Mouse (Mus musculus) limb, embryonic 15.5 days (tissue): ENCODE data around the gene Trem2. TPM values are rescaled to one million over a fixed set of nuclear protein-coding genes. Genes with fewer than 3 reads are reported as not detected.
"Not testable (repeated sequence)": the region's sequence is repeated elsewhere in the genome, so short reads cannot be mapped to it uniquely, and the experiment has no call there.

Experiments
- ATAC-seq: fragments of 200-750 bp; cut with Nextera tagmentation; 2 replicates; pipeline ENCODE4 v1.8.0; 2017; ENCODE audit warnings: low read depth, moderate TSS enrichment; ENCODE audit not compliant: insufficient number of reproducible peaks, low FRiP score, low TSS enrichment
- H3K27ac ChIP-seq: fragments of 300-500 bp; sonication (generic); 2 replicates; pipeline ENCODE4 v1.5.1; 2015; ENCODE audit warnings: moderate library complexity, mild to moderate bottlenecking, inconsistent platforms
- H3K27me3 ChIP-seq: fragments of 300-500 bp; sonication (generic); 2 replicates; pipeline ENCODE4 v1.6.1; 2015; ENCODE audit warnings: inconsistent platforms
- H3K36me3 ChIP-seq: fragments of 300-500 bp; sonication (generic); 2 replicates; pipeline ENCODE4 v1.6.1; 2015; ENCODE audit warnings: inconsistent platforms
- H3K4me1 ChIP-seq: fragments of 300-500 bp; sonication (generic); 2 replicates; pipeline ENCODE4 v1.6.1; 2015; ENCODE audit warnings: inconsistent platforms
- H3K4me2 ChIP-seq: fragments of 300-500 bp; sonication (generic); 2 replicates; pipeline ENCODE4 v1.6.1; 2015; ENCODE audit warnings: mild to moderate bottlenecking, inconsistent platforms
- H3K4me3 ChIP-seq: fragments of 300-500 bp; sonication (generic); 2 replicates; pipeline ENCODE4 v1.5.1; 2015; ENCODE audit warnings: mild to moderate bottlenecking, inconsistent platforms
- H3K9ac ChIP-seq: fragments of 300-500 bp; sonication (generic); 2 replicates; pipeline ENCODE4 v1.6.1; 2015; ENCODE audit warnings: inconsistent platforms
- H3K9me3 ChIP-seq: fragments of 300-500 bp; sonication (generic); 2 replicates; pipeline ENCODE4 v1.6.1; 2016; ENCODE audit warnings: inconsistent platforms
- WGBS: fragments of 180-500 bp; shearing (Covaris S2); methylation state at CpG from one replicate; pipeline ENCODE4 v1.1.7; 2015; 5-methylcytosine and 5-hydroxymethylcytosine counted together
- polyA plus RNA-seq: library from polyadenylated mRNA; unstranded; fragments of >200 nt; fragmentation: Nextera tagmentation; extraction: Ambion mirVana; gene quantifications from 2 replicates; pipeline ENCODE4 v1.2.1, GENCODE M21; 2015

Gene Trem2
- polyA plus RNA-seq, 1 experiment from 2014 or later, result 5.5 TPM

GRCm38 (mm10) chr17:48352976-48353375, 6.8 kb downstream of the Trem2 start:
- H3K36me3 ChIP-seq, ATAC-seq, H3K4me1 ChIP-seq, H3K4me3 ChIP-seq, H3K27ac ChIP-seq, H3K9ac ChIP-seq, H3K27me3 ChIP-seq, H3K9me3 ChIP-seq, H3K4me2 ChIP-seq: not testable (repeated sequence)
- WGBS, result 77% methylated on average over 7 of the region's 7 CpGs

GRCm38 (mm10) chr17:48355822-48356221, 9.6 kb downstream of the Trem2 start:
- H3K9me3 ChIP-seq, result no peaks in the 10 kb centered on the region
- no peaks in the 10 kb centered on the region for H3K4me1 ChIP-seq
- no peak overlapping the region for H3K27ac ChIP-seq
- H3K4me2 ChIP-seq, result no peak overlapping the region
- H3K27me3 ChIP-seq, result no peaks in the 10 kb centered on the region
- no peak for ATAC-seq
- H3K36me3 ChIP-seq, result no peaks in the 10 kb centered on the region
- 85% methylated on average over 3 of the region's 3 CpGs for WGBS
- H3K4me3 ChIP-seq, result no peak overlapping the region
- H3K9ac ChIP-seq, result no peak overlapping the region

GRCm38 (mm10) chr17:48357892-48358291, 11.7 kb downstream of the Trem2 start:
- 45% methylated on average over 2 of the region's 2 CpGs for WGBS
- ATAC-seq, result no peak
- H3K27ac ChIP-seq, result no peak overlapping the region
- no peaks in the 10 kb centered on the region for H3K27me3 ChIP-seq
- H3K4me2 ChIP-seq, result no peak overlapping the region
- H3K9ac ChIP-seq, result no peak overlapping the region
- no peak overlapping the region for H3K4me3 ChIP-seq
- H3K9me3 ChIP-seq, result no peaks in the 10 kb centered on the region
- no peaks in the 10 kb centered on the region for H3K36me3 ChIP-seq
- H3K4me1 ChIP-seq, result no peaks in the 10 kb centered on the region

- 70% methylated on average over 7 of the region's 7 CpGs for WGBS
- Histone ChIP-seq H3K4me1 (no peaks in the 10 kb centered on the region), H3K36me3 (no peaks in the 10 kb centered on the region), H3K27me3 (no peaks in the 10 kb centered on the region), H3K27ac (no peak within 1 kb of the TSS), H3K9ac (no peak within 1 kb of the TSS), H3K4me2 (no peak within 1 kb of the TSS), H3K4me3 (no peak within 1 kb of the TSS), H3K9me3 (no peaks in the 10 kb centered on the region)
- ATAC-seq, result peak; percentile 36; the same call in 1 of the 2 replicates
These were observed 13.4 kb downstream of the Trem2 start, which contains the start of gene Treml1 for GRCm38 (mm10) chr17:48359616-48360015. Gene Treml1 (plus strand): TSS chr17:48359916.

GRCm38 (mm10) chr17:48360462-48360861, 14.3 kb downstream of the Trem2 start:
- no peak overlapping the region for H3K4me2 ChIP-seq
- 85% methylated on average over 4 of the region's 4 CpGs for WGBS
- H3K36me3 ChIP-seq, result no peaks in the 10 kb centered on the region
- ATAC-seq, result no peak
- no peaks in the 10 kb centered on the region for H3K27me3 ChIP-seq
- no peak overlapping the region for H3K9ac ChIP-seq
- no peaks in the 10 kb centered on the region for H3K4me1 ChIP-seq
- H3K27ac ChIP-seq, result no peak overlapping the region
- no peaks in the 10 kb centered on the region for H3K9me3 ChIP-seq
- no peak overlapping the region for H3K4me3 ChIP-seq

DNA sequence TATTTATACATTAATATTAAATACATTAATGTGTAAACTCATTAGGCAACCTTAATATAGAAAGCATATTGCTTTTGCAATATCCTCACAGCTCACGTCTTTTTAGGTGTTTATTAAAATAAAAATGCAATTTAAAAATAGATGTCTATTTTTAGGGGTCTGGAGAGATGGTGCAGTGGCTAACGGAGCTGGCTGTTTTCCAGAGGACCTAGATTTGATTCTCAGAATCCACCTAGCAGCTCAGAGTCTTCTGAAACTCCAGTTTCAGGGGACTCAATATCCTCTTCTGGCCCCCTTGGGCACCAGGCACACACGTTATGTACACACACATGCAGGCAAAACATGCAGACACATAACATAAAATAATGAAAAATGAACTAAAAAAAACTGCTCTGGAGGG, 16.1 kb downstream of the Trem2 start:
- ATAC-seq, result no peak
- Histone ChIP-seq H3K27ac (no peak overlapping the region), H3K36me3 (no peaks in the 10 kb centered on the region), H3K4me3 (no peak overlapping the region), H3K9me3 (no peaks in the 10 kb centered on the region), H3K9ac (no peak overlapping the region), H3K4me1 (no peaks in the 10 kb centered on the region), H3K4me2 (no peak overlapping the region), H3K27me3 (no peaks in the 10 kb centered on the region)
- 64% methylated on average over 3 of the region's 3 CpGs for WGBS

- no peaks in the 10 kb centered on the region for H3K4me1 ChIP-seq
- H3K27ac ChIP-seq, result no peak overlapping the region
- no peak overlapping the region for H3K4me3 ChIP-seq
- H3K9me3 ChIP-seq, result no peaks in the 10 kb centered on the region
- no peaks in the 10 kb centered on the region for H3K27me3 ChIP-seq
- H3K4me2 ChIP-seq, result no peak overlapping the region
- H3K9ac ChIP-seq, result no peak overlapping the region
- WGBS, result 65% methylated on average over 8 of the region's 8 CpGs
- ATAC-seq, result no peak
- H3K36me3 ChIP-seq, result no peaks in the 10 kb centered on the region
These were observed 16.8 kb downstream of the Trem2 start for GRCm38 (mm10) chr17:48362966-48363365.

DNA sequence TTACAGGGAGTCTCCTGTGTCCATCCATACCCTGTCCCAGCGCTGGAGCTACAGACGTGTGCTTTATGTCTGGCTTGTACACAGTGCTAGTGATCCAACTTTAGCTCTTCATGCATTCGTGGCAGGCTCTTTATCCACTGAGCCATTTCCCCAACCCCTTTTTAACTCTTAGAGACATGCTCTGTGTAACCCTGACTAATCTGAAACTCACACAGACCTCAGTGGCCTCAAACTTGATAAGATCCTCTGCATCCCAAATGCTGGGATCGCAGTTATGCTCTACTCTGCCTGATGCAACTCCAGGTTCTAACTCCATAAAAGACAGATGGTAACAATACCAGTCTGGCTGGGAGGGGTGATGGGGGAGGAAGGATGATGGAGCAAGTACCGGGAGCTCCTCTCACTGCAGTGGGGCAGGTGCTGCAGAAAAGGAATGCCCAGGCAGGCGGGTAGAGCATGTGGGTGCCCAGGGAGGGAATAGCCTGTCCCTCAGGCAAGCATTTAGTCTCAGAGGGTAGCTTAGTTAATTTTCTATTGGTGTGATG, 17.3 kb downstream of the Trem2 start:
- 51% methylated on average over 6 of the region's 6 CpGs for WGBS
- Histone ChIP-seq H3K27me3 (no peaks in the 10 kb centered on the region), H3K4me2 (no peak overlapping the region), H3K36me3 (no peaks in the 10 kb centered on the region), H3K9ac (no peak overlapping the region), H3K4me3 (no peak overlapping the region), H3K27ac (no peak overlapping the region), H3K4me1 (no peaks in the 10 kb centered on the region), H3K9me3 (no peaks in the 10 kb centered on the region)
- no peak for ATAC-seq

GRCm38 (mm10) chr17:48365511-48366155, 19.4 kb downstream of the Trem2 start:
- Histone ChIP-seq H3K9ac (no peak overlapping the region), H3K9me3 (no peaks in the 10 kb centered on the region), H3K4me1 (no peaks in the 10 kb centered on the region), H3K27ac (no peak overlapping the region), H3K27me3 (no peaks in the 10 kb centered on the region), H3K4me3 (no peak overlapping the region), H3K4me2 (no peak overlapping the region), H3K36me3 (no peaks in the 10 kb centered on the region)
- WGBS, result 79% methylated on average over 9 of the region's 9 CpGs
- ATAC-seq, result no peak

DNA sequence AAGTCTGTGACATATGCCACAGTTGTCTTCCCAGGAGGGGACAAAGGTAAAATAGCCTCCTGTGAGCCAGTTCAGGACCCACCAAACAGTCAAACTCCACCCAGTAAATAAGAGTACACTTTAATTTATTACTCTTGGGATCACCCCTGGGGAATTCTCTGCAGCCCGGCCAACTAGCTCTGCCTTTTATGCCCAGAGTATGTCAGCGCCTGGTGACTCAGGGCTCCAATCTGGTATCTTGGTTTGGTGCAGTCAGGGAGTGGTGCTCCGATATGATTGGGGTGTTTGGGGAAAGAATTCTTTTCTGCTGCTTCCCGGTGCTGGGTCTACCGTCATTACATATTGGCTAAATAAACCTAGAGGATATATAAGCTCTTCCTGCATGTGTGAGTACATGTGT, 20.6 kb downstream of the Trem2 start:
- Histone ChIP-seq H3K27ac (no peak overlapping the region), H3K9me3 (no peaks in the 10 kb centered on the region), H3K4me2 (no peak overlapping the region), H3K4me3 (no peak overlapping the region), H3K27me3 (no peaks in the 10 kb centered on the region), H3K36me3 (no peaks in the 10 kb centered on the region), H3K9ac (no peak overlapping the region), H3K4me1 (no peaks in the 10 kb centered on the region)
- 73% methylated on average over 5 of the region's 5 CpGs for WGBS
- no peak for ATAC-seq

- Histone ChIP-seq H3K4me1 (no peaks in the 10 kb centered on the region), H3K27me3 (no peaks in the 10 kb centered on the region), H3K27ac (no peak overlapping the region), H3K9ac (no peak overlapping the region), H3K9me3 (no peaks in the 10 kb centered on the region), H3K4me2 (no peak overlapping the region), H3K36me3 (no peaks in the 10 kb centered on the region), H3K4me3 (no peak overlapping the region)
- no peak for ATAC-seq
These were observed 25.4 kb downstream of the Trem2 start for GRCm38 (mm10) chr17:48371621-48372020.

DNA sequence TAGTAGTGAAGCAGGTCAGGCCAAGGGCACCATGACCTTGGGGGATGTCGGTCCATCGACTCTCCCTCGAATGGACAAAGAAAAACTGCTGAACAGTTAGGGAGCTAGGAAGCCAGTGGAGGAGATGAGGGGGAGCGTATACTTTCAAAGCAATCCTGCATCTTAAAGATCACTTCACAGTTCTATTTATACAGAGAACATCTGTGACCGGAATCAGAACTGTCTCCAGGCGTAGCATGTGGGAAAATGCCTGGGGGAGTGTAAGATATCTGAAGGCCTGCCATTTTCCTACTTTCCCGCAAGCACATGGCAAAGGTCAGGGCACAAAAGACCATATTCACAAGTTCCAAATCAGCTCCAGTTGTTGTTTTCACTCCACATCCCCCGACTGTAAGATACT, 26.8 kb downstream of the Trem2 start:
- H3K27me3 ChIP-seq, result no peaks in the 10 kb centered on the region
- H3K9ac ChIP-seq, result no peak overlapping the region
- no peak overlapping the region for H3K4me2 ChIP-seq
- no peaks in the 10 kb centered on the region for H3K36me3 ChIP-seq
- no peaks in the 10 kb centered on the region for H3K4me1 ChIP-seq
- 73% methylated on average over 8 of the region's 8 CpGs for WGBS
- H3K9me3 ChIP-seq, result no peaks in the 10 kb centered on the region
- no peak overlapping the region for H3K27ac ChIP-seq
- ATAC-seq, result no peak
- no peak overlapping the region for H3K4me3 ChIP-seq

GRCm38 (mm10) chr17:48376102-48376501, 29.9 kb downstream of the Trem2 start:
- Histone ChIP-seq H3K4me2 (no peak overlapping the region), H3K4me1 (no peaks in the 10 kb centered on the region), H3K4me3 (no peak overlapping the region), H3K36me3 (no peaks in the 10 kb centered on the region), H3K9me3 (no peaks in the 10 kb centered on the region), H3K9ac (no peak overlapping the region), H3K27ac (no peak overlapping the region), H3K27me3 (no peaks in the 10 kb centered on the region)
- WGBS, result 92% methylated on average over 1 of the region's 1 CpGs
- ATAC-seq, result no peak
